Mouse (Mus musculus): ENCODE results near the gene Rbm46. TPM values are rescaled to one million over a fixed set of nuclear protein-coding genes. Genes with fewer than 3 reads are reported as not detected.

The Rbm46 gene
- total RNA-seq, 2 experiments from 2014 or later = 1.2 to 1.3 TPM

Other genes with a start within 250 kb of the Rbm46 start
- gene Lrat, start 27.5 kb upstream of the Rbm46 start, total RNA-seq (2021) = under 1 TPM; 0.23 TPM
- under 1 TPM in 1 of 2 experiments, not detected in 1; 0.86 TPM for gene Fgg, start 131.2 kb upstream of the Rbm46 start, total RNA-seq (2021)
- 1 to 10 TPM in 1 of 2 experiments, not detected in 1; 1.1 TPM for gene Fga, start 149.6 kb upstream of the Rbm46 start, total RNA-seq (2021)
- gene Fgb, start 173.4 kb upstream of the Rbm46 start, total RNA-seq (2021) = under 1 TPM in 1 of 2 experiments, not detected in 1; 0.50 TPM
- 10 to 100 TPM; 29.0 to 32.2 TPM for gene Plrg1, start 179.0 kb upstream of the Rbm46 start, total RNA-seq (2021)